Mouse (Mus musculus) liver, postnatal 0 days (tissue): Measurements from ENCODE around the gene Plekhg3. TPM values are rescaled to one million over a fixed set of nuclear protein-coding genes. Genes with fewer than 3 reads are reported as not detected.

ENCODE experiments used
- ATAC-seq: fragments of 200-750 bp; cut with Nextera tagmentation; 2 replicates; pipeline ENCODE4 v1.8.0; 2017; ENCODE audit warnings: mild to moderate bottlenecking, moderate library complexity
- DNase-seq: peaks from one replicate; pipeline ENCODE4 v3.0.0-alpha.2; 2016
- H3K27ac ChIP-seq: fragments of 300-500 bp; sonication (generic); 2 replicates; pipeline ENCODE4 v1.5.1; 2014; ENCODE audit warnings: antibody characterized with exemption, moderate library complexity, mild to moderate bottlenecking, low read depth
- H3K27me3 ChIP-seq: fragments of 300-500 bp; sonication (generic); 2 replicates; pipeline ENCODE4 v1.6.1; 2014; ENCODE audit warnings: low read length, control low read depth, mixed read lengths; ENCODE audit not compliant: insufficient read depth
- H3K36me3 ChIP-seq: fragments of 300-500 bp; sonication (generic); replicated peaks from 2 replicates; pipeline ENCODE4 v1.6.1; 2014; ENCODE audit warnings: mild to moderate bottlenecking, control low read depth, low read length, moderate library complexity, mixed read lengths; ENCODE audit not compliant: insufficient read depth
- H3K4me1 ChIP-seq: fragments of 300-500 bp; sonication (generic); 2 replicates; pipeline ENCODE4 v1.6.1; 2014; ENCODE audit warnings: antibody characterized with exemption, mild to moderate bottlenecking, control low read depth; ENCODE audit not compliant: insufficient read depth
- H3K4me2 ChIP-seq: fragments of 300-500 bp; sonication (generic); 2 replicates; pipeline ENCODE4 v1.6.1; 2014; ENCODE audit warnings: low read depth, mild to moderate bottlenecking, low read length, moderate library complexity, mixed read lengths
- H3K4me3 ChIP-seq: fragments of 300-500 bp; sonication (generic); 2 replicates; pipeline ENCODE4 v1.5.1; 2014; ENCODE audit warnings: low read depth, low read length
- H3K9ac ChIP-seq: fragments of 300-500 bp; sonication (generic); replicated peaks from 2 replicates; pipeline ENCODE4 v1.6.1; 2014; ENCODE audit warnings: mild to moderate bottlenecking, moderate library complexity
- H3K9me3 ChIP-seq: fragments of 300-500 bp; sonication (generic); 2 replicates; pipeline ENCODE4 v1.6.1; 2016; ENCODE audit warnings: mild to moderate bottlenecking, control low read depth, low read length, mixed read lengths
- CTCF ChIP-seq: sonication (generic); IDR thresholded peaks from 2 replicates; pipeline ENCODE4 v1.5.1; 2016; ENCODE audit warnings: antibody characterized with exemption, low read depth
- EP300 ChIP-seq: IDR thresholded peaks from 2 replicates; pipeline ENCODE4 v1.6.1; 2016; ENCODE audit warnings: antibody characterized with exemption, low read depth, mild to moderate bottlenecking
- whole genome bisulfite sequencing: fragments of 180-500 bp; shearing (Covaris S2); extraction: QIAGEN DNeasy Blood & Tissue Kit; methylation state at CpG from one replicate; pipeline ENCODE4 v1.1.7; 2014; ENCODE audit not compliant: insufficient replicate concordance; 5-methylcytosine and 5-hydroxymethylcytosine counted together
- microRNA-seq: library from miRNA; unstranded; fragments of <30 nt; microRNA quantifications from one replicate; pipeline ENCODE4, GENCODE M21; 2016
- polyA plus RNA-seq: library from polyadenylated mRNA; unstranded; fragments of >200 nt; fragmentation: Nextera tagmentation; extraction: Ambion mirVana; gene quantifications from 2 replicates; pipeline ENCODE4 v1.2.1, GENCODE M21; 2015

Gene Plekhg3
- polyA plus RNA-seq, 1 experiment from 2014 or later = 3.7 TPM

GRCm38 (mm10) chr12:76618175-76618574 is 87.5 kb downstream of the Plekhg3 start:
- 82% methylated on average over 4 of the region's 4 CpGs for WGBS
- H3K9ac ChIP-seq = no peak overlapping the region
- no peaks in the 10 kb centered on the region for H3K27me3 ChIP-seq
- no peaks in the 10 kb centered on the region for H3K4me1 ChIP-seq
- no peak for TF ChIP-seq CTCF
- TF ChIP-seq EP300 = no peak
- H3K36me3 ChIP-seq = peaks cover 73% of the 10 kb centered on the region
- no peak overlapping the region for H3K4me2 ChIP-seq
- no peak for ATAC-seq
- no peaks in the 10 kb centered on the region for H3K9me3 ChIP-seq
- no peak overlapping the region for H3K4me3 ChIP-seq
- no peak for DNase-seq
- H3K27ac ChIP-seq = no peak overlapping the region

- Histone ChIP-seq H3K9me3 (no peaks in the 10 kb centered on the region), H3K36me3 (peaks cover 81% of the 10 kb centered on the region), H3K27me3 (no peaks in the 10 kb centered on the region), H3K4me2 (no peak overlapping the region), H3K4me1 (no peaks in the 10 kb centered on the region), H3K27ac (no peak overlapping the region), H3K9ac (no peak overlapping the region), H3K4me3 (no peak overlapping the region)
- no peak for ATAC-seq
- 64% methylated on average over 5 of the region's 5 CpGs for WGBS
- no peak for TF ChIP-seq CTCF
- no peak for DNase-seq
Measured at GRCm38 (mm10) chr12:76619847-76620246, 89.2 kb downstream of the Plekhg3 start.

- Histone ChIP-seq H3K36me3 (peaks cover 89% of the 10 kb centered on the region), H3K4me1 (no peaks in the 10 kb centered on the region), H3K4me2 (no peak overlapping the region), H3K27ac (no peak overlapping the region), H3K9ac (no peak overlapping the region), H3K9me3 (no peaks in the 10 kb centered on the region), H3K27me3 (no peaks in the 10 kb centered on the region), H3K4me3 (no peak overlapping the region)
- DNase-seq (no peak), ATAC-seq (no peak)
- 88% methylated on average over 6 of the region's 6 CpGs for WGBS
- no peak for TF ChIP-seq EP300
- no peak for TF ChIP-seq CTCF
Measured at GRCm38 (mm10) chr12:76623374-76623773, 92.7 kb downstream of the Plekhg3 start.

Small RNAs within 50 kb of the gene (microRNA-seq; reads per million reads assigned to microRNA genes)
- gene Mir5135 = not detected

Other genes starting within 250 kb of the Plekhg3 start
- 0.20 and 0.22 TPM in 2 replicates for gene Akap5, start 206.0 kb upstream of the Plekhg3 start, polyA plus RNA-seq
- 4.3 and 4.4 TPM in 2 replicates for gene Zbtb25, start 161.3 kb upstream of the Plekhg3 start, polyA plus RNA-seq
- gene Zbtb1, start 160.6 kb upstream of the Plekhg3 start, polyA plus RNA-seq = 2.4 and 2.6 TPM in 2 replicates
- 1.9 and 2.5 TPM in 2 replicates for gene Hspa2, start 126.7 kb upstream of the Plekhg3 start, polyA plus RNA-seq
- gene Ppp1r36, start 113.4 kb upstream of the Plekhg3 start, polyA plus RNA-seq = 0.15 and 0.18 TPM in 2 replicates
- gene Sptb, start 179.7 kb downstream of the Plekhg3 start, polyA plus RNA-seq = 11.9 and 14.8 TPM in 2 replicates
- 92.5 and 92.7 TPM in 2 replicates for gene Churc1, start 234.6 kb downstream of the Plekhg3 start, polyA plus RNA-seq
- 14.9 and 16.2 TPM in 2 replicates for gene Fntb, start 234.7 kb downstream of the Plekhg3 start, polyA plus RNA-seq